Mouse (Mus musculus) layer of hippocampus, adult 2 months (tissue): ENCODE data around the gene Smyd3. TPM values are rescaled to one million over a fixed set of nuclear protein-coding genes. Genes with fewer than 3 reads are reported as not detected.

Experiments used
- DNase-seq, 2 experiments: peaks; one replicate each; pipeline ENCODE4 v3.0.0; 2022; ENCODE audit warnings: low spot score in 2 of 2
- H3K27ac ChIP-seq: fragments of 200-600 bp; 2 replicates; pipeline ENCODE4 v1.8.1; 2022
- H3K4me3 ChIP-seq: fragments of 200-600 bp; 2 replicates; pipeline ENCODE4 v1.8.1; 2022; ENCODE audit warnings: mild to moderate bottlenecking
- CTCF ChIP-seq: fragments of 200-600 bp; conservative IDR thresholded peaks from 2 replicates; pipeline ENCODE4 v1.8.1; 2022; ENCODE audit warnings: antibody characterized with exemption, mild to moderate bottlenecking, moderate library complexity
- total RNA-seq, 2 experiments: library from RNA; stranded (reverse); gene quantifications; 2 replicates each; pipeline ENCODE4 v1.2.3; 2021

Smyd3 gene
- total RNA-seq, 2 experiments from 2014 or later: 21.1 to 24.5 TPM

DNA sequence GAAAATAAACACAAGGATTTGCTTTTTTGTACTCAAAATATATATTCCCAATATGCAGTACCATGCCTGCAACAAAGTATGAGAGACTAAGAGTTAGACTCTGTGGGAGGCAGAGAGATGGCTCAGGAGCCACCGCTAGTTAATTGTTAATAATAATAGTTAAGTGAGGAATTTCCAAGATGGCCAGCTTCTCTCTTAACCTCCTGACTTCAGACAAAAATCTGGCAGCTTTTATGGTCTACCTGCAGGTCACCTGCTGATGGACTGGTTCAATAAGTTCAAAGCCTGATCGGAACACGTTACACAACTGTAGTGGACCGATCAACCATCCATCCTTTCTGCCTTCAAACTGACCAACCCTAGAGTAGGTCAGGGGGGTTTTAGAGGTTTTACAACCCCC, 238.7 kb downstream of the Smyd3 start:
- H3K4me3 ChIP-seq: no peak overlapping the region
- DNase-seq: no peak
- TF ChIP-seq CTCF: no peak
- H3K27ac ChIP-seq: no peak overlapping the region

DNA sequence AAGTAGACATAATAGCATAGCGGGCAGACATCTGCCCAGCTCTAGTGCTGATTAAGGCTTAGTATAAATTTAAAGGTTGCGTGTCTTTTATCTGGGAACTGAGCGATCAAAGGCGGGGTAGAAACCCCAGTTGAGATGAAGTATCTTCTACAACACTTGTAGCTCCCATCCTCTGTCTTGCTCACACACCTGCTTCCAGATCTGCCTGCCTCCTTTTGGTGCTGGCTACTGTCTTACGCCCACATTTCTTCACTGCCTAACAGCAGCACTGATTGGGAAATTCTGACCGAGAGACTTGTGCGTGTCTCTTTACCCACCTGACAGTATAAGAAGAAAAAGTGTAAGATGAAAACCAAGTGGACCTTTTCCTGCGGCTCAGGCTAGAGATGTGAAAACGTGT, 240.5 kb downstream of the Smyd3 start:
- no peak overlapping the region for H3K27ac ChIP-seq
- TF ChIP-seq CTCF: no peak
- no peak overlapping the region for H3K4me3 ChIP-seq
- DNase-seq: no peak

GRCm38 (mm10) chr1:179276866-179277265, 241.0 kb downstream of the Smyd3 start:
- H3K27ac ChIP-seq: no peak overlapping the region
- no peak for TF ChIP-seq CTCF
- DNase-seq: no peak
- no peak overlapping the region for H3K4me3 ChIP-seq

DNA sequence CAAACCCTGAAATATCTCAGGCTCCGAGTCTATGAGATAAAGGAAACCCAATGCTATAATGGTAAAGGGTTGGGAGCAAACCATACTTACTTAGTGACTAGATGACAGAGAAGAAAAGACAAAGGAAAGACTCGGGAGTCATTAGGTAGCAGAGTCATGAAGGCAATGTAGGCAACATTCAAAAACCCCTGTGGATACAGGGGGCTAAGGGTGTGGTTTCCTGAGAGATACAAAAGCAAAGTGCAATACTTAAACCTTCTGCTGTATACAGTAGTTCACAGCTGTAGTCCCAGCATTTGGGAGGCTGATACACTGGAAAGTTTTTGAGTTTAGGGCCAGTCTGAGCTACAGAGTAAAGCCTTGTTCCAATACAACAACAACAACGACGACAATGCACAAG, 244.9 kb downstream of the Smyd3 start:
- TF ChIP-seq CTCF: no peak
- no peak overlapping the region for H3K27ac ChIP-seq
- H3K4me3 ChIP-seq: no peak overlapping the region
- no peak for DNase-seq

GRCm38 (mm10) chr1:179272351-179272750, 245.5 kb downstream of the Smyd3 start:
- TF ChIP-seq CTCF: no peak
- Histone ChIP-seq H3K4me3 (no peak overlapping the region), H3K27ac (no peak overlapping the region)
- no peak for DNase-seq

DNA sequence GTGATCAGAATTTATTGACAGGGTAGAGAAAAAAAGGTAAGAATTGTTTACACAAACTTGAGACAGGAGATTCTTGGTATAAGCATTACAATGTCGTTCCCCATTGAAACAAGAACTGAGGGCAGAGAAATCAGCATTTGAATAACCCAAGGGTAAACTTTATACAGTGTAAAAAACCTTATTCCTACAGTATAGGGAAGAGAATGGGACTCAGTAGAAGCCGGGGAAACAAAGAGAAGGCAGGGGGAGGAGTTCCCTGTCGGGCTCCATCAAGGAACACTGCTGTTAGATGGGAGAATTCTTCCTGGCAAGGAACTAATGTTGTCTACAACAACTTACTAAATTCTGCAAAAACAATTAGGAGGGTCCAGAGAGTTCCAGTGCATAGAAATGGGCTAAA, 250.9 kb downstream of the Smyd3 start:
- Histone ChIP-seq H3K27ac (no peak overlapping the region), H3K4me3 (no peak overlapping the region)
- no peak for DNase-seq
- TF ChIP-seq CTCF: no peak

DNA sequence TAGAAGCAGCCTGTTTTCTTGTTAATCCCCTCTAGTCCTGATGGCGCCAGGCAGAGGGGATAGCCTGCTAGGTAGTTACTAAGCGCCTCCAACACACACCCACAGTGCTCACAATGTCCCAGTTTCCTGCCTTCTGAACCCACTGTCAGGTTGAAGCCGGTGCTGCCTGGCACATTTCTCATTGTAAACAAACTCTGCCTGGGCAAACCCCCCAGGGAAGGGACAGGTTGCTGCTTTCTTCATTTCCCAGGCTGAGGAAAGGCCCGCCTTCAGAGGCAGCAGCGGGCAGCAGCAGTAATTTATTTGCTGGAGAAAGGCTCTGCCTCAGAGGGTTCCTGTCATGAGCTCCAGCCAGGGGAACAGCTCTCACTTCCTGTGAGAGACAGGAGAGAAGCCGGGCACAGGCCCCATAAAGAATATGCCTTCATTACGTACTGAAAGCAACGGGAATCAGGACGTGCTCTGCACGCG, 256.3 kb downstream of the Smyd3 start:
- Histone ChIP-seq H3K27ac (no peak overlapping the region), H3K4me3 (no peak overlapping the region)
- no peak for DNase-seq
- TF ChIP-seq CTCF: no peak

DNA sequence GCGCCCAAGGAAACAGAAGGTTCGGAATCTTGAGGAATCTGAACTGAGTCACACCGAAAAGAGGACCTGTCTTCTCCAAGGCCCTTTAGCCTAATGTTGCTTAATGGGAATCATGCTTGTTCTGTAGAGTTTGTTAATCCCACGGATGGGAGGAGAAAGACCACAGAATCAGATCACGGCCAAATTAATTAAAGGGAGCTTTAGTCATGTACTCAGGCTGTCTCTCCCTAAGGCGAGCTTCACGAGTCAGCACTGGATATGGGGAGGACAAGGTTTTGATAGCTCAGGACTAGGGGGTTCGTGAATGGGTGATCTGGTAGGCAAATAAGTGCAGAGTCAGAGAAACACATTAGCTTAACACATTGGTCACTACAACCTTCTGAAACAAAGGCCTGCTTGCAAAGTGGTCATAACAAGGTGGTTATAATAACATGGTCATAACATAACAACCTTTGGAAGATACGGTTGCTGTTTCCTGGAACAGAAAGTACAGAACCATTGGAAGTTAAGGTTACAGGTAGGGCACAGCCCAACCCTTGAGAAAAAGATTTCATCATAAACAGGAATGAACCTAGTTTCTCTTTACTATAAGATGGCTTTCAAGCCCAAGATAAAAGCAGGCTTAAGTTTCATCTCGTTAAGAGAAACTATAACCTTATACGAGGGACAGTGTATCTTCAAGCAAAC, 261.9 kb downstream of the Smyd3 start:
- H3K27ac ChIP-seq: no peak overlapping the region
- no peak overlapping the region for H3K4me3 ChIP-seq
- no peak for DNase-seq
- TF ChIP-seq CTCF: no peak

GRCm38 (mm10) chr1:179254531-179254930, 263.3 kb downstream of the Smyd3 start:
- no peak for DNase-seq
- Histone ChIP-seq H3K27ac (no peak overlapping the region), H3K4me3 (no peak overlapping the region)
- no peak for TF ChIP-seq CTCF

DNA sequence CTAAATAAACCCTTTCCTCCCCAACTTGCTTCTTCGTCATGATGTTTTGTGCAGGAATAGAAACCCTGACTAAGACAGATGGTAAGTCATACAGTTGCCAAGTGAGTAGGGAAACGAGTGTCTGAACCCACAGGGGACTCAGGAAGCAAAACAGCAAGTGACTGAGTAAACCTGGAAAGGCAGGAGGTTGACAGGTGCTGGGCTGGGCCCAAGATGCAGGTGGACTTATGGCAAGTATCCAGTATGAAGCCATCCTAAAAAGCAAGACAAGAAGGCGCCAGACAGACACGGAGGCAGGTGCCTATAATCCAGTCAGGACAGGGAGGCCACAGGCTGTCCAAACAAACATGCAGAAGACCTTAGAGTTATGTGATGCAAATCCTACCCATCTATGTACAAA, 265.2 kb downstream of the Smyd3 start:
- H3K4me3 ChIP-seq: no peak overlapping the region
- no peak for DNase-seq
- no peak overlapping the region for H3K27ac ChIP-seq
- no peak for TF ChIP-seq CTCF

GRCm38 (mm10) chr1:179250388-179250787, 267.5 kb downstream of the Smyd3 start:
- no peak overlapping the region for H3K27ac ChIP-seq
- no peak for DNase-seq
- no peak overlapping the region for H3K4me3 ChIP-seq
- no peak for TF ChIP-seq CTCF

DNA sequence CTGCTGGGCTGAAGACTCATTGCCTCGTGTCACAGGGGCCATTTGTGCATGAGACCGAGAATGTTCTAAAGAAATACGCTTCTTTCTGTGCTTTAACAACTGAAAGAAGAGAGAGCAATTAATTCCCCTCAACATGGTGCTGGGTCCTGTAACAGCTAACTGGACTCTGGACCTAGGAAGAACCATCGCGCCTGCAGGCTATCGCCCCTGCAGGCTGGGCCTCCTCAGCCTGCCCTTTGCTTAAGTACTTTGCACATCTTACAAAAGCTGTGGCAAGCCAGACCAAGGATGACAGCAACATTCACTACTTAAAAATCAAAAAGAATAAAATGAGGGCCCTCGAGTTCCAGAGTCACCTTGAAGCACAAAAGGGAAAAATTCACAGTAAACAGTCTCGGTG, 274.3 kb downstream of the Smyd3 start:
- H3K4me3 ChIP-seq: no peak overlapping the region
- no peak for TF ChIP-seq CTCF
- no peak for DNase-seq

GRCm38 (mm10) chr1:179240663-179241279, 277.1 kb downstream of the Smyd3 start:
- TF ChIP-seq CTCF: no peak
- Histone ChIP-seq H3K4me3 (no peak overlapping the region), H3K27ac (no peak overlapping the region)
- no peak for DNase-seq

More for the DNA sequence above, 274.3 kb downstream of the Smyd3 start:
- no peak overlapping the region for H3K27ac ChIP-seq

GRCm38 (mm10) chr1:179238639-179239038, 279.2 kb downstream of the Smyd3 start:
- H3K27ac ChIP-seq: no peak overlapping the region
- TF ChIP-seq CTCF: no peak
- no peak overlapping the region for H3K4me3 ChIP-seq
- no peak for DNase-seq
